Mouse (Mus musculus) liver, embryonic 15.5 days (tissue): ENCODE data around the gene Card11. TPM values are rescaled to one million over a fixed set of nuclear protein-coding genes. Genes with fewer than 3 reads are reported as not detected.

ENCODE experiments used
- ATAC-seq: fragments of 200-750 bp; cut with Nextera tagmentation; 2 replicates; pipeline ENCODE4 v1.8.0; 2017; ENCODE audit warnings: moderate number of reproducible peaks, mild to moderate bottlenecking, moderate library complexity; ENCODE audit not compliant: insufficient read depth
- H3K27ac ChIP-seq: fragments of 300-500 bp; sonication (generic); replicated peaks from 2 replicates; pipeline ENCODE4 v1.5.1; 2015; ENCODE audit warnings: mild to moderate bottlenecking, inconsistent platforms
- H3K27me3 ChIP-seq: fragments of 300-500 bp; sonication (generic); 2 replicates; pipeline ENCODE4 v1.6.1; 2015; ENCODE audit warnings: mild to moderate bottlenecking, inconsistent platforms
- H3K36me3 ChIP-seq: fragments of 300-500 bp; sonication (generic); replicated peaks from 2 replicates; pipeline ENCODE4 v1.6.1; 2015; ENCODE audit warnings: moderate library complexity, mild to moderate bottlenecking, inconsistent platforms
- H3K4me1 ChIP-seq: fragments of 300-500 bp; sonication (generic); replicated peaks from 2 replicates; pipeline ENCODE4 v1.6.1; 2015; ENCODE audit warnings: inconsistent platforms
- H3K4me2 ChIP-seq: fragments of 300-500 bp; sonication (generic); 2 replicates; pipeline ENCODE4 v1.6.1; 2015; ENCODE audit warnings: moderate library complexity, mild to moderate bottlenecking, inconsistent platforms
- H3K4me3 ChIP-seq: fragments of 300-500 bp; sonication (generic); replicated peaks from 2 replicates; pipeline ENCODE4 v1.5.1; 2015; ENCODE audit warnings: mild to moderate bottlenecking, inconsistent platforms
- H3K9ac ChIP-seq: fragments of 300-500 bp; sonication (generic); 2 replicates; pipeline ENCODE4 v1.6.1; 2015; ENCODE audit warnings: moderate library complexity, mild to moderate bottlenecking, inconsistent platforms
- H3K9me3 ChIP-seq: fragments of 300-500 bp; sonication (generic); replicated peaks from 2 replicates; pipeline ENCODE4 v1.6.1; 2016; ENCODE audit warnings: inconsistent platforms
- WGBS: fragments of 180-500 bp; shearing (Covaris S2); methylation state at CpG from one replicate; pipeline ENCODE4 v1.1.7; 2015; ENCODE audit warnings: mixed read lengths; ENCODE audit not compliant: insufficient replicate concordance; 5-methylcytosine and 5-hydroxymethylcytosine counted together
- polyA plus RNA-seq: library from polyadenylated mRNA; unstranded; fragments of >200 nt; fragmentation: Nextera tagmentation; extraction: Ambion mirVana; gene quantifications from 2 replicates; pipeline ENCODE4 v1.2.1, GENCODE M21; 2015

Gene Card11
- polyA plus RNA-seq, 1 experiment from 2014 or later, result 0.26 TPM

- Histone ChIP-seq H3K27me3 (no peaks in the 10 kb centered on the region), H3K27ac (no peak overlapping the region), H3K4me3 (no peak overlapping the region), H3K4me2 (no peak overlapping the region), H3K9me3 (no peaks in the 10 kb centered on the region), H3K36me3 (no peaks in the 10 kb centered on the region), H3K4me1 (peaks cover 12% of the 10 kb centered on the region; the same call in 1 of the 2 replicates), H3K9ac (no peak overlapping the region)
- ATAC-seq, result no peak
- WGBS, result 45% methylated on average over 6 of the region's 6 CpGs
Observed at GRCm38 (mm10) chr5:140871241-140871640, 129.1 kb downstream of the Card11 start.

- H3K4me3 ChIP-seq, result no peak overlapping the region
- H3K36me3 ChIP-seq, result no peaks in the 10 kb centered on the region
- no peaks in the 10 kb centered on the region for H3K27me3 ChIP-seq
- H3K9me3 ChIP-seq, result no peaks in the 10 kb centered on the region
- H3K4me1 ChIP-seq, result peaks cover 12% of the 10 kb centered on the region; the same call in 1 of the 2 replicates
- no peak overlapping the region for H3K9ac ChIP-seq
- no peak overlapping the region for H3K4me2 ChIP-seq
- no peak for ATAC-seq
- H3K27ac ChIP-seq, result no peak overlapping the region
- 54% methylated on average over 2 of the region's 2 CpGs for WGBS
Observed at GRCm38 (mm10) chr5:140869034-140869433, 131.3 kb downstream of the Card11 start.

- H3K4me2 ChIP-seq, result no peak overlapping the region
- H3K4me1 ChIP-seq, result peaks cover under 1% of the 10 kb centered on the region; the same call in 1 of the 2 replicates
- no peaks in the 10 kb centered on the region for H3K9me3 ChIP-seq
- no peaks in the 10 kb centered on the region for H3K36me3 ChIP-seq
- no peak for ATAC-seq
- H3K4me3 ChIP-seq, result no peak overlapping the region
- 67% methylated on average over 5 of the region's 5 CpGs for WGBS
- no peak overlapping the region for H3K9ac ChIP-seq
- H3K27ac ChIP-seq, result no peak overlapping the region
- H3K27me3 ChIP-seq, result no peaks in the 10 kb centered on the region
Observed at GRCm38 (mm10) chr5:140859730-140860129, 140.7 kb downstream of the Card11 start.

- H3K4me3 ChIP-seq, result no peak overlapping the region
- H3K27me3 ChIP-seq, result no peaks in the 10 kb centered on the region
- H3K9me3 ChIP-seq, result no peaks in the 10 kb centered on the region
- H3K9ac ChIP-seq, result no peak overlapping the region
- no peak overlapping the region for H3K27ac ChIP-seq
- no peaks in the 10 kb centered on the region for H3K36me3 ChIP-seq
- H3K4me1 ChIP-seq, result peaks cover 5% of the 10 kb centered on the region; the same call in 1 of the 2 replicates
- ATAC-seq, result no peak
- WGBS, result 35% methylated on average over 3 of the region's 3 CpGs
- H3K4me2 ChIP-seq, result no peak overlapping the region
Observed at GRCm38 (mm10) chr5:140858335-140858734, 142.0 kb downstream of the Card11 start.

GRCm38 (mm10) chr5:140857432-140858154, 142.8 kb downstream of the Card11 start:
- Histone ChIP-seq H3K4me1 (peaks cover 5% of the 10 kb centered on the region; the same call in 1 of the 2 replicates), H3K4me2 (no peak overlapping the region), H3K9me3 (no peaks in the 10 kb centered on the region), H3K9ac (no peak overlapping the region), H3K4me3 (no peak overlapping the region), H3K36me3 (no peaks in the 10 kb centered on the region), H3K27me3 (no peaks in the 10 kb centered on the region), H3K27ac (no peak overlapping the region)
- whole genome bisulfite sequencing, result 44% methylated on average over 8 of the region's 8 CpGs
- no peak for ATAC-seq

- H3K9ac ChIP-seq, result no peak overlapping the region
- no peaks in the 10 kb centered on the region for H3K36me3 ChIP-seq
- no peaks in the 10 kb centered on the region for H3K9me3 ChIP-seq
- H3K27ac ChIP-seq, result no peak overlapping the region
- 56% methylated on average over 11 of the region's 11 CpGs for WGBS
- peaks cover 5% of the 10 kb centered on the region; the same call in 1 of the 2 replicates for H3K4me1 ChIP-seq
- H3K27me3 ChIP-seq, result no peaks in the 10 kb centered on the region
- H3K4me3 ChIP-seq, result no peak overlapping the region
- no peak overlapping the region for H3K4me2 ChIP-seq
- no peak for ATAC-seq
Observed at GRCm38 (mm10) chr5:140855909-140856530, 144.4 kb downstream of the Card11 start.

- Histone ChIP-seq H3K27me3 (no peaks in the 10 kb centered on the region), H3K4me3 (no peak overlapping the region), H3K9ac (no peak overlapping the region), H3K4me1 (peaks cover 5% of the 10 kb centered on the region; the same call in 1 of the 2 replicates), H3K36me3 (no peaks in the 10 kb centered on the region), H3K27ac (no peak overlapping the region), H3K9me3 (no peaks in the 10 kb centered on the region), H3K4me2 (no peak overlapping the region)
- 75% methylated on average over 4 of the region's 4 CpGs for WGBS
- ATAC-seq, result no peak
Observed at GRCm38 (mm10) chr5:140854700-140855099, 145.7 kb downstream of the Card11 start.

- WGBS, result 62% methylated on average over 5 of the region's 5 CpGs
- Histone ChIP-seq H3K4me2 (no peak overlapping the region), H3K27ac (no peak overlapping the region), H3K9ac (no peak overlapping the region), H3K4me1 (peaks cover 5% of the 10 kb centered on the region; the same call in 1 of the 2 replicates), H3K4me3 (no peak overlapping the region), H3K27me3 (no peaks in the 10 kb centered on the region), H3K9me3 (no peaks in the 10 kb centered on the region), H3K36me3 (no peaks in the 10 kb centered on the region)
- ATAC-seq, result no peak
Observed at GRCm38 (mm10) chr5:140853723-140854122, 146.7 kb downstream of the Card11 start.

GRCm38 (mm10) chr5:140852435-140852996, 147.9 kb downstream of the Card11 start:
- Histone ChIP-seq H3K4me1 (peaks cover 5% of the 10 kb centered on the region; the same call in 1 of the 2 replicates), H3K27ac (0 out of 2 replicates have a peak overlapping the region, but pooled peaks have one; percentile 14), H3K27me3 (no peaks in the 10 kb centered on the region), H3K4me2 (peak overlapping the region; percentile 36), H3K9me3 (no peaks in the 10 kb centered on the region), H3K9ac (no peak overlapping the region), H3K4me3 (no peak overlapping the region), H3K36me3 (no peaks in the 10 kb centered on the region)
- 62% methylated on average over 12 of the region's 12 CpGs for WGBS
- ATAC-seq, result peak; percentile 69

GRCm38 (mm10) chr5:140847300-140847729, 153.1 kb downstream of the Card11 start:
- H3K36me3 ChIP-seq, result no peaks in the 10 kb centered on the region
- no peak overlapping the region for H3K27ac ChIP-seq
- no peaks in the 10 kb centered on the region for H3K4me1 ChIP-seq
- no peak overlapping the region for H3K4me2 ChIP-seq
- no peak overlapping the region for H3K9ac ChIP-seq
- WGBS, result 17% methylated on average over 5 of the region's 5 CpGs
- ATAC-seq, result no peak
- H3K9me3 ChIP-seq, result no peaks in the 10 kb centered on the region
- H3K4me3 ChIP-seq, result no peak overlapping the region
- no peaks in the 10 kb centered on the region for H3K27me3 ChIP-seq

- WGBS, result 46% methylated on average over 4 of the region's 4 CpGs
- Histone ChIP-seq H3K4me2 (no peak overlapping the region), H3K9me3 (no peaks in the 10 kb centered on the region), H3K4me3 (no peak overlapping the region), H3K4me1 (no peaks in the 10 kb centered on the region), H3K36me3 (no peaks in the 10 kb centered on the region), H3K9ac (no peak overlapping the region), H3K27ac (no peak overlapping the region), H3K27me3 (no peaks in the 10 kb centered on the region)
- ATAC-seq, result no peak
Observed at GRCm38 (mm10) chr5:140841942-140842341, 158.4 kb downstream of the Card11 start.
